Mouse (Mus musculus): ENCODE measurements around the gene Rhbdf1. TPM values are rescaled to one million over a fixed set of nuclear protein-coding genes. Genes with fewer than 3 reads are reported as not detected.

Gene Rhbdf1
- total and polyA plus RNA-seq, 2 experiments from 2014 or later = 21.9 to 69.2 TPM

DNA sequence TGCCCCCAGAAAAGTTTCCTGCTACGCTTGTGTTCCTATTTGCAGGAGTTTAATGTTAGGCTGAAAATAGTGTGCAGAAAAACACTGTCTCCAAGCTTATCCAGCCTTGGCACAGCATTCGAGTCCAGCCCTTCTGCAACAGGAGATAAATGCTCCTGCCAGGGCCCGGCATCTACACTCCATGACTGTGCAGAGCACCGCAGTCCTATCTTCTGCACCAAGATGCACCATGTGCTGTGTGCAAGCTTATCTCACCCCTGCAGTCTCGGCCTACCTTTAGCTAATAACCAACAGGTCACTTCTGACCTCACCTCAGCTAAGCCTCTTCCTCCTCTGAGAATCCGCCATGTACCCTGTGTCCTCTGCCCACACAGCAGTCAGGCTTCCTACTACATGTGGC is 23.5 kb upstream of the Rhbdf1 start:
- Histone ChIP-seq H3K9me3 (replicated peaks; ENCODE audit: control insufficient read depth, low read length) (no peaks in the 10 kb centered on the region), H3K4me3 (ENCODE audit: low read depth, low read length) (no peak overlapping the region), H3K4me1 (ENCODE audit: control insufficient read depth, insufficient read depth) (peaks cover 13% of the 10 kb centered on the region; the same call in 1 of the 2 replicates), H3K4me2 (ENCODE audit: low read depth, low read length) (no peak overlapping the region), H3K27me3 (ENCODE audit: control insufficient read depth, insufficient read depth, low read length) (no peaks in the 10 kb centered on the region), H3K27ac (ENCODE audit: low read depth) (no peak overlapping the region), H3K9ac (replicated peaks; ENCODE audit: low read depth, low read length) (no peak overlapping the region), H3K36me3 (replicated peaks; ENCODE audit: control insufficient read depth, insufficient read depth, low read length) (peaks cover 62% of the 10 kb centered on the region)
- 86% methylated on average over 6 of the region's 6 CpGs for WGBS
- no peak for ATAC-seq (ENCODE audit: insufficient read depth, low read depth)
- DNase-seq (ENCODE audit: low spot score) = no peak
- no peak for TF ChIP-seq CTCF (IDR thresholded peaks at IDR 0.05; ENCODE audit: low read depth)
- no peak for TF ChIP-seq EP300 (IDR thresholded peaks at IDR 0.05; ENCODE audit: low read depth)

GRCm38 (mm10) chr11:32244617-32245016 is 22.5 kb upstream of the Rhbdf1 start:
- no peak overlapping the region for H3K4me2 ChIP-seq (ENCODE audit: low read depth, low read length)
- TF ChIP-seq EP300 (IDR thresholded peaks at IDR 0.05; ENCODE audit: low read depth) (no peak), CTCF (IDR thresholded peaks at IDR 0.05; ENCODE audit: low read depth) (no peak)
- DNase-seq (ENCODE audit: low spot score) = no peak
- H3K9me3 ChIP-seq (replicated peaks; ENCODE audit: control insufficient read depth, low read length) = no peaks in the 10 kb centered on the region
- no peak for ATAC-seq (ENCODE audit: insufficient read depth, low read depth)
- H3K4me3 ChIP-seq (ENCODE audit: low read depth, low read length) = no peak overlapping the region
- H3K4me1 ChIP-seq (ENCODE audit: control insufficient read depth, insufficient read depth) = peaks cover 13% of the 10 kb centered on the region; the same call in 1 of the 2 replicates
- no peak overlapping the region for H3K9ac ChIP-seq (replicated peaks; ENCODE audit: low read depth, low read length)
- 82% methylated on average over 1 of the region's 1 CpGs for WGBS
- peak overlapping the region; percentile 44; the same call in 1 of the 2 replicates for H3K27ac ChIP-seq (ENCODE audit: low read depth)
- H3K27me3 ChIP-seq (ENCODE audit: control insufficient read depth, insufficient read depth, low read length) = no peaks in the 10 kb centered on the region
- H3K36me3 ChIP-seq (replicated peaks; ENCODE audit: control insufficient read depth, insufficient read depth, low read length) = peaks cover 62% of the 10 kb centered on the region

- Histone ChIP-seq H3K27me3 (ENCODE audit: control insufficient read depth, insufficient read depth, low read length) (no peaks in the 10 kb centered on the region), H3K4me2 (ENCODE audit: low read depth, low read length) (no peak overlapping the region), H3K9ac (replicated peaks; ENCODE audit: low read depth, low read length) (no peak overlapping the region), H3K4me1 (ENCODE audit: control insufficient read depth, insufficient read depth) (peaks cover 13% of the 10 kb centered on the region; the same call in 1 of the 2 replicates), H3K9me3 (replicated peaks; ENCODE audit: control insufficient read depth, low read length) (no peaks in the 10 kb centered on the region), H3K36me3 (replicated peaks; ENCODE audit: control insufficient read depth, insufficient read depth, low read length) (peaks cover 62% of the 10 kb centered on the region), H3K27ac (ENCODE audit: low read depth) (peak overlapping the region; percentile 44), H3K4me3 (ENCODE audit: low read depth, low read length) (no peak overlapping the region)
- TF ChIP-seq EP300 (IDR thresholded peaks at IDR 0.05; ENCODE audit: low read depth) (no peak), CTCF (IDR thresholded peaks at IDR 0.05; ENCODE audit: low read depth) (no peak)
- WGBS = 62% methylated on average over 3 of the region's 3 CpGs
- no peak for ATAC-seq (ENCODE audit: insufficient read depth, low read depth)
- DNase-seq (ENCODE audit: low spot score) = no peak
Measured at GRCm38 (mm10) chr11:32244064-32244463, 22.0 kb upstream of the Rhbdf1 start.

DNA sequence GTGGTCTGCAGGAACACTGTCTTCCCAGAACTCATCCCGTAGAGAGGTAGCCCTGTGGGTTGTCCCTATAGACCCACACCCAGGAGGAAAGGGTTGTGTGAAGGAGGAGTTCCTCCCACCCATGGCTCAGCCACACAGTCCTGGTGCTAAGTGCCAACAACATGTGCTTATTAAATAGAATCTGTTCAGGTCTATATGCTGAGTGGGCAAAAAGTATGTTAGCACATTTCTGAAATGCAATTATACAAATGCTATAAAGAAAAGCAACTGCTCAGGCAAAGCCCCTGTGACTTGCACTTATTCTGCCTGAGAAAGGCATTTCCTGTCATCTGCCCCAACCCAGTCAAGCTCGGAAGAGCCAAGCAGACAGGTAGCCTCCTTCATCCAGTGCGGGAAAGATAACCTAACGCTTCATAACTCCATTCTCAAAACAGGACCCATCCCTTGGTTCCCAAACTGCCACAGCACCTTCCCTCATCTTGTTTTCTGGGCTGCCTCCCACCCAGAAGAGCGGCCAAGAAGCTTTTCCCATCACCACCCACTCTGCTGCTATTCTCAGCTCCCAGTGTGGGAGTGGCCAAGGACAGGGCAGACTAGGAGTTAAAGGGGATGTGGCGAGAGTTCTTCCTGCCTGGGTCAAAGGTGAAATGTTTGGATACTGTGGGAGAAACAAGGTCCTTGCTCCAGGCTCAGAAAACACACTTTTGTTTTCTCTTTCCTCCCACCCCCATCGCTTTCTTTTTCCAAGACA is 21.3 kb upstream of the Rhbdf1 start:
- DNase-seq (ENCODE audit: low spot score) = no peak
- Histone ChIP-seq H3K27ac (ENCODE audit: low read depth) (peak overlapping the region; percentile 44; the same call in 1 of the 2 replicates), H3K9me3 (replicated peaks; ENCODE audit: control insufficient read depth, low read length) (no peaks in the 10 kb centered on the region), H3K4me2 (ENCODE audit: low read depth, low read length) (no peak overlapping the region), H3K27me3 (ENCODE audit: control insufficient read depth, insufficient read depth, low read length) (no peaks in the 10 kb centered on the region), H3K4me1 (ENCODE audit: control insufficient read depth, insufficient read depth) (peaks cover 13% of the 10 kb centered on the region; the same call in 1 of the 2 replicates), H3K9ac (replicated peaks; ENCODE audit: low read depth, low read length) (no peak overlapping the region), H3K36me3 (replicated peaks; ENCODE audit: control insufficient read depth, insufficient read depth, low read length) (peaks cover 58% of the 10 kb centered on the region), H3K4me3 (ENCODE audit: low read depth, low read length) (no peak overlapping the region)
- TF ChIP-seq CTCF (IDR thresholded peaks at IDR 0.05; ENCODE audit: low read depth) (no peak), EP300 (IDR thresholded peaks at IDR 0.05; ENCODE audit: low read depth) (no peak)
- peak; percentile 62 for ATAC-seq (ENCODE audit: insufficient read depth, low read depth)
- WGBS = 51% methylated on average over 7 of the region's 7 CpGs

- Histone ChIP-seq H3K27me3 (ENCODE audit: control insufficient read depth, insufficient read depth, low read length) (no peaks in the 10 kb centered on the region), H3K9ac (replicated peaks; ENCODE audit: low read depth, low read length) (no peak overlapping the region), H3K4me2 (ENCODE audit: low read depth, low read length) (no peak overlapping the region), H3K4me1 (ENCODE audit: control insufficient read depth, insufficient read depth) (peaks cover 13% of the 10 kb centered on the region; the same call in 1 of the 2 replicates), H3K36me3 (replicated peaks; ENCODE audit: control insufficient read depth, insufficient read depth, low read length) (peaks cover 46% of the 10 kb centered on the region), H3K4me3 (ENCODE audit: low read depth, low read length) (no peak overlapping the region), H3K9me3 (replicated peaks; ENCODE audit: control insufficient read depth, low read length) (no peaks in the 10 kb centered on the region), H3K27ac (ENCODE audit: low read depth) (no peak overlapping the region)
- DNase-seq (ENCODE audit: low spot score) = no peak
- no peak for ATAC-seq (ENCODE audit: insufficient read depth, low read depth)
- WGBS = 84% methylated on average over 3 of the region's 3 CpGs
- TF ChIP-seq EP300 (IDR thresholded peaks at IDR 0.05; ENCODE audit: low read depth) (no peak), CTCF (IDR thresholded peaks at IDR 0.05; ENCODE audit: low read depth) (no peak)
Measured at GRCm38 (mm10) chr11:32242209-32242608, 20.1 kb upstream of the Rhbdf1 start.

Measured in heart, postnatal 0 days (tissue).